Mouse (Mus musculus) midbrain, embryonic 11.5 days (tissue): Measurements from ENCODE around the gene Lurap1. TPM values are rescaled to one million over a fixed set of nuclear protein-coding genes. Genes with fewer than 3 reads are reported as not detected.

Source experiments
- ATAC-seq: fragments of 200-750 bp; cut with Nextera tagmentation; 2 replicates; pipeline ENCODE4 v1.8.0; 2017; ENCODE audit warnings: moderate TSS enrichment, moderate library complexity; ENCODE audit not compliant: low FRiP score
- DNase-seq: peaks from one replicate; pipeline ENCODE4 v3.0.0; 2015; ENCODE audit warnings: low spot score; ENCODE audit errors: missing footprints
- H3K27ac ChIP-seq: fragments of 300-500 bp; sonication (generic); 2 replicates; pipeline ENCODE4 v1.5.1; 2014; ENCODE audit warnings: low read depth, low read length
- H3K27me3 ChIP-seq: fragments of 300-500 bp; sonication (generic); 2 replicates; pipeline ENCODE4 v1.6.1; 2014; ENCODE audit warnings: mild to moderate bottlenecking, low read length, moderate library complexity, mixed read lengths; ENCODE audit not compliant: control insufficient read depth, insufficient read depth
- H3K36me3 ChIP-seq: fragments of 300-500 bp; sonication (generic); 2 replicates; pipeline ENCODE4 v1.6.1; 2014; ENCODE audit warnings: mild to moderate bottlenecking, low read length, moderate library complexity, mixed read lengths; ENCODE audit not compliant: control insufficient read depth, insufficient read depth
- H3K4me1 ChIP-seq: fragments of 300-500 bp; sonication (generic); 2 replicates; pipeline ENCODE4 v1.6.1; 2014; ENCODE audit warnings: low read length; ENCODE audit not compliant: control insufficient read depth, insufficient read depth
- H3K4me2 ChIP-seq: fragments of 300-500 bp; sonication (generic); 2 replicates; pipeline ENCODE4 v1.6.1; 2014; ENCODE audit warnings: mild to moderate bottlenecking, moderate library complexity
- H3K4me3 ChIP-seq: fragments of 300-500 bp; sonication (generic); 2 replicates; pipeline ENCODE4 v1.5.1; 2014; ENCODE audit warnings: low read depth, low read length
- H3K9ac ChIP-seq: fragments of 300-500 bp; sonication (generic); 2 replicates; pipeline ENCODE4 v1.6.1; 2014; ENCODE audit warnings: low read length
- H3K9me3 ChIP-seq: fragments of 300-500 bp; sonication (generic); 2 replicates; pipeline ENCODE4 v1.6.1; 2016; ENCODE audit warnings: low read length; ENCODE audit not compliant: control insufficient read depth
- WGBS: fragments of 180-500 bp; shearing (Covaris S2); extraction: QIAGEN DNeasy Blood & Tissue Kit; methylation state at CpG from one replicate; pipeline ENCODE4 v1.1.7; 2014; 5-methylcytosine and 5-hydroxymethylcytosine counted together
- polyA plus RNA-seq: library from polyadenylated mRNA; unstranded; fragments of >200 nt; fragmentation: Nextera tagmentation; extraction: Ambion mirVana; gene quantifications from 2 replicates; pipeline ENCODE4 v1.2.1, GENCODE M21; 2014

Gene Lurap1
- polyA plus RNA-seq, 1 experiment from 2014 or later, result 1.8 TPM

DNA sequence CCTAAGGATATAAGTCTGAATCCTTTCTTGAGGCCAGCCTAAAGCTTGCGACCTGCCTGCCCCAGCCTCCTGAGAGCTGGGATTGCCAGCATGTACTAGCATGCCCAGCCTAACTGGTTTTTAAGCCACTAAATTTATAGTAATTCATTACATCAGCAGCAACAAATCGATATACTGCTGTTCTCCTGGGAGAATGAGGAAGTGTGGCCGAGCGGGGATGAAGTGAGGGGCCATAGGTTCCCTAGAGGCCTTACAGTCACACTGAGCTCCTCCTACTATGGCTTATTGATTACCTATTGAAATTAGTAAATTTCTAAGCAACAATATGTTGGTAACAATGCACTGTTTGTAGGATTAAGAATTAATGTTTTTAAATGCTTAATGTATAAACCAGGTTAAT lies 18.0 kb downstream of the Lurap1 start:
- no peaks in the 10 kb centered on the region for H3K36me3 ChIP-seq
- peaks cover 4% of the 10 kb centered on the region; the same call in 1 of the 2 replicates for H3K4me1 ChIP-seq
- 85% methylated on average over 4 of the region's 4 CpGs for WGBS
- H3K4me3 ChIP-seq, result no peak overlapping the region
- DNase-seq (peak; percentile 72), ATAC-seq (no peak)
- H3K27me3 ChIP-seq, result no peaks in the 10 kb centered on the region
- H3K9ac ChIP-seq, result no peak overlapping the region
- H3K4me2 ChIP-seq, result no peak overlapping the region
- H3K9me3 ChIP-seq, result no peaks in the 10 kb centered on the region
- no peak overlapping the region for H3K27ac ChIP-seq

DNA sequence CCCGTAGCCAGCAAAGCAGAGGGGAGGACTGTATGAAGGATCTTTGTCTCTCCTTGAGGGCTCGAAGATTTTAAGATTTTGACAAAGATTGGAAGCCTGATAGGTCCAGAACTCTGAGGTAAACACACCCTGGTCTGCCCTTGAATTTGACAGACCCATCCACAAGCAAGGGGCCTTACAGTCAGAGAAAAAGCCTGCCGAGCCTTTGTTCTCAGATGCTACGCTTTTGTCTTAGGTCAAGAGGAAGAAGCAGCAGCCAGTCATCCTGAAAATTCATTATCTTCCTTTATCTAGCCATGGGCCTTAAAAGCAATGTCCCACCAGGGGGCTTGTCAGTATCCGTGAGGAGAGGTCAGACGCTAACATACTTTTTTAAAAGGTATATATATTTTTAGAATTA lies 23.2 kb downstream of the Lurap1 start:
- Histone ChIP-seq H3K27ac (no peak overlapping the region), H3K9ac (no peak overlapping the region)

DNA sequence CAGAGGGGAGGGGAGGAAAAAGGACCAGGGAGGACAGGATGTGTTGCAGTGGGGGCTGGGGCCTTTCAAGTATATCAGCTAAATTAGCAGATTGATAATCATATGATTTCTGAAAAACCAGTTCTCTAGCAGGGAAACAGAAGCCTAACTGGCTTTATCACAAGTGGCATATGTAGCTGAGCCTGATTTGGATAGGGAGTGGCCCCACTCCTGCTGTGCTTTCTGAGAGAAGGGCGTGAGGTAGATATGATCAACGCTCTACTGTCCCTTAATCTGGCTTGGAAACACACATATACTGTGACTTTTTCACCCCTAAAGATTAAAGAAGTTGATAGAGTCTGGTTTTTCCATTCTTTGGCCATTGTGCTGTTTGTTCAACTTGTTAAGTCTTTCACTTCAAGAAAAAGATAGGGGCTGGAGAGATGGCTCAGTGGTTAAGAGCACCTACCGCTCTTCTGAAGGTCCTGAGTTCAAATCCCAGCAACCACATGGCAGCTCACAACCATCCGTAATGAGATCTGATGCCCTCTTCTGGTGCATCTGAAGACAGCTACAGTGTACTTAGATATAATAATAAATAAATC lies 25.2 kb downstream of the Lurap1 start:
- no peaks in the 10 kb centered on the region for H3K27me3 ChIP-seq
- no peak overlapping the region for H3K4me3 ChIP-seq
- no peak overlapping the region for H3K4me2 ChIP-seq
- ATAC-seq (no peak), DNase-seq (peak; percentile 66)
- 95% methylated on average over 4 of the region's 4 CpGs for WGBS
- no peaks in the 10 kb centered on the region for H3K36me3 ChIP-seq
- no peak overlapping the region for H3K27ac ChIP-seq
- peaks cover 14% of the 10 kb centered on the region for H3K4me1 ChIP-seq
- H3K9me3 ChIP-seq, result no peaks in the 10 kb centered on the region
- no peak overlapping the region for H3K9ac ChIP-seq

More for the DNA sequence above, 23.2 kb downstream of the Lurap1 start:
- WGBS, result 66% methylated on average over 6 of the region's 6 CpGs
- H3K4me2 ChIP-seq, result no peak overlapping the region
- DNase-seq (peak; percentile 69), ATAC-seq (no peak)
- H3K27me3 ChIP-seq, result no peaks in the 10 kb centered on the region
- H3K9me3 ChIP-seq, result no peaks in the 10 kb centered on the region
- H3K4me3 ChIP-seq, result no peak overlapping the region
- H3K36me3 ChIP-seq, result no peaks in the 10 kb centered on the region
- H3K4me1 ChIP-seq, result peaks cover 9% of the 10 kb centered on the region

DNA sequence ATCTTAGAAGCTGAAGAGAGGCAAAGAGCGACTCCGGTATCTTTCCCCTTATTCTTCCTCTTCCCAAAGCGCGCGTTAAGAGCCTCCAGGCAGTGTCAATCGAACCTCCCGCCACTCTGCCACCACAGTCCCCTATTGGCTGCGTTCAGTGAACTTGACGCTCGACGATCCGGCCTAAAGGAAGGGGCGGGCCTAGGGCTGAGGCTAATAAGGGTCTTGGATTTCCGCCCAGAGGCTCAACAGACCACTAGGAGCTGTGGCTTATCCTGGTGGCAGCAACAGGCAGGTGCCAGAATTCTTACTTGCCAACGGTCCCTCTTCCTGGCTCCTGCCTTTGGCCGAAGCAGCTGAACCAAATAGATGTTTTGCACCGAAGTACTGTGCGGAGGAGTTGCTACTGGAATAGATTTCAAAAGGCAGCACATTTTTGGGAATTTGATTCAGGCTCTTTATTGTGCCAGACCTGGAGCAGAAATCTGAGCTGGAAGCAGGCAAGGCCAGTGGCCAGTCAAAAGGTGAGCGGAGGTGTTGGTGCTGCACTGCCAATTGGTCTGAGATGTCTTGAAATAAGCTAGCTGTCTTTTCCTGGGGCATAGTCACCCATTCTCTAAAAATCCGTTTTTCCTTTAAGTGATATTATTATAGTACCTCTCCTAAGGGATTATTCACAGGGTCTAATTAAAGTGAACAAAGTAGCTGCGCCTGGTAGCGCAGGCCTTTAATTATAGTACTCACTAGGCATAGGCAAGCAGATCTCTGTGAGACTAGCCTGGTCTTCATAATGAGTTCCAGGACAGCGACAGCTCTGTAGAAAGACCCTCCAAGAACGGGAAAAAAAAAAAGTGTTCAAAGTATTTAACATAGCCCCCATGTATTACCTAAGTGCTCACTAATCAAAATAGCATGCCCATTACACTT lies 27.3 kb downstream of the Lurap1 start, which contains the start of the genes Rad54l and Pomgnt1:
TSS of gene Rad54l (minus strand) at position 89 of the 918 bp plus-strand sequence.
TSS of gene Pomgnt1 (plus strand) at position 239 of the 918 bp plus-strand sequence.
- WGBS, result 7% methylated on average over 24 of the region's 24 CpGs
- Histone ChIP-seq H3K4me1 (peaks cover 14% of the 10 kb centered on the region), H3K4me3 (peak within 1 kb of the TSS; percentile 51), H3K36me3 (peaks cover 3% of the 10 kb centered on the region; the same call in 1 of the 2 replicates), H3K27ac (no peak within 1 kb of the TSS), H3K27me3 (no peaks in the 10 kb centered on the region), H3K4me2 (peak within 1 kb of the TSS; percentile 63), H3K9me3 (no peaks in the 10 kb centered on the region), H3K9ac (peak within 1 kb of the TSS; percentile 72)
- ATAC-seq (peak; percentile 100), DNase-seq (peak; percentile 97)

DNA sequence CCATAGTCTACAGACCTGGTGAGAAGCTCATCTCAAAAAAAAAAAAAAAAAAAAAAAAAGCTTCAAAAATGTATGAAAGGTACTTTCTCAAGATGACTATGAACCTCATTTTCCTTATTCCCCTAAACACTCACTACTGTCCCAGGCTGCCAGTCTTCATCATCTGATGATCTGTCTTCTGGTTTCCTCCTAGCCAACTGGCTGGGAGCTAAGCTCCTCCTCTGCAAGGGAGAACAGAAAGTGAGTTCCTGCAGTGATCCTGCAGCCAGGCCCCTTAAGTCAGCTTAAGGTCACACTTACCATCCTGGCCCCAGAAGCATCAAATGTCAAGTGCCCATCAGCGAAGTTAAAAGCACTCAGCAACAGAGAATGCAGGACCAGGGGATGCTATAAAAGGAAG lies 28.4 kb downstream of the Lurap1 start:
- Histone ChIP-seq H3K4me2 (peak overlapping the region; percentile 63), H3K36me3 (peaks cover 3% of the 10 kb centered on the region; the same call in 1 of the 2 replicates), H3K4me3 (peak overlapping the region; percentile 51), H3K9me3 (no peaks in the 10 kb centered on the region), H3K27ac (no peak overlapping the region), H3K4me1 (peaks cover 14% of the 10 kb centered on the region), H3K27me3 (no peaks in the 10 kb centered on the region), H3K9ac (peak overlapping the region; percentile 67)
- no peak for DNase-seq
- 3% methylated on average over 1 of the region's 1 CpGs for WGBS
- no peak for ATAC-seq

DNA sequence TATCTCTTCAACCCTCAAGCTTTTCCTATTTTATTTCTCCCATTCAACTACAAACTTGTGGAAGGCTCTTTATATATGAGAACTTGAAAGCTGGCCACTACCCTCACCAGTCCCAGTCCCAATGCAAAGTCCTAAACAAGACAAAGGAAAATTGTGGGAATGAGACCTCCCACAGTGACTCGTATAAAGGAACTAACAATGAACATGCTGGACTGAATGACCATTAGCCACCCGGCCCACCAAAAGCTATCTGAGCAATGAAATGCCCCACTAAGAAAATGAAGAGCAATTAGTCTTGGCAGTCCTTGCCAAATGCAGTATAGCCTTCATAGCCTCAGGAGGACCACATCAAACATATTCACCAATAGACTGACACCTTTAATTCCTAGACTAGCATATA lies 39.7 kb downstream of the Lurap1 start:
- H3K27ac ChIP-seq, result no peak overlapping the region
- H3K4me3 ChIP-seq, result no peak overlapping the region
- no peaks in the 10 kb centered on the region for H3K27me3 ChIP-seq
- ATAC-seq, result no peak
- H3K4me2 ChIP-seq, result no peak overlapping the region
- WGBS, result 86% methylated on average over 2 of the region's 2 CpGs
- H3K9me3 ChIP-seq, result no peaks in the 10 kb centered on the region
- no peak overlapping the region for H3K9ac ChIP-seq
- no peaks in the 10 kb centered on the region for H3K4me1 ChIP-seq
- peaks cover 4% of the 10 kb centered on the region; the same call in 1 of the 2 replicates for H3K36me3 ChIP-seq
- DNase-seq, result no peak

DNA sequence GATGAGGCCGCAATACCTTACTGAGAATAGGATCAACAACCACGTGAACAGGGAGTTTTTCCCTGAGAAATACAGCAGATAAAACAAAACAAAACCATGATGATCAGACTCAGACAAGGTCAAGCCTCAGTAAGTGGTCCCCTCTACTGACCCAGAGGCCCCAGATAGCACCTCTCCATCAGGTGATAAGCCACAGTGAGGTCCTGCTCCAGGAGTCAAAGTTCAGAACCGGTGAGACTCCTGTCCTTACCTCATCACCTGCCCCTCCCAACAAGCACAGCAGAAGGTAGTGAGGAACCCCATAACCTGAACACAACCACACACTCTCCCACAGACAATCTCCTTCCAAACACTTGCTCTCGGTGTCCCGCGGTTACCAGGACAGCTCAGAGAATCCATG lies 40.4 kb downstream of the Lurap1 start:
- DNase-seq, result no peak
- H3K27me3 ChIP-seq, result no peaks in the 10 kb centered on the region
- H3K27ac ChIP-seq, result no peak overlapping the region
- no peak overlapping the region for H3K4me2 ChIP-seq
- no peaks in the 10 kb centered on the region for H3K4me1 ChIP-seq
- WGBS, result 89% methylated on average over 6 of the region's 6 CpGs
- H3K36me3 ChIP-seq, result peaks cover 5% of the 10 kb centered on the region; the same call in 1 of the 2 replicates
- no peaks in the 10 kb centered on the region for H3K9me3 ChIP-seq
- no peak overlapping the region for H3K4me3 ChIP-seq
- no peak for ATAC-seq
- no peak overlapping the region for H3K9ac ChIP-seq

DNA sequence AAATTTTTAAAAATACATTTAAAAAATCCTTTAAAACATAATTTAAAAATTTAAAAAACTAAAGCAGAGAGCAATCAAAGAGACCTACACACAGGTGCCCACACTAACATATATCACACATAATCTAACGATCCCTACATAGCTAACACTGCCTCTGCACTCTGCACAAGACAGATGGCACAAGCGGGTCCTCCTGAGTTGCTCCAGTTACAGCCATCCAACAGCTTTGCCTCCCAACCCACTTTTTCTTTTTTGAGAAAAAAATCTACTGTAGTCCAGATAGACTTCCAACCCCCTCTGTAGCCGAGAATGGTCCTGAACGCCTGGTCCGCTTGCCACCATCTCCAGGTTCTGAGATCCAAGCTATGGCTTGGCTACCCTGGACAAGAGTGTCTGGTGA lies 45.9 kb downstream of the Lurap1 start:
- Histone ChIP-seq H3K4me2 (no peak overlapping the region), H3K9me3 (no peaks in the 10 kb centered on the region), H3K36me3 (peaks cover 5% of the 10 kb centered on the region; the same call in 1 of the 2 replicates), H3K27me3 (no peaks in the 10 kb centered on the region), H3K27ac (no peak overlapping the region), H3K4me1 (no peaks in the 10 kb centered on the region), H3K9ac (no peak overlapping the region), H3K4me3 (no peak overlapping the region)
- DNase-seq, result no peak
- WGBS, result 94% methylated on average over 5 of the region's 5 CpGs
- ATAC-seq, result no peak

DNA sequence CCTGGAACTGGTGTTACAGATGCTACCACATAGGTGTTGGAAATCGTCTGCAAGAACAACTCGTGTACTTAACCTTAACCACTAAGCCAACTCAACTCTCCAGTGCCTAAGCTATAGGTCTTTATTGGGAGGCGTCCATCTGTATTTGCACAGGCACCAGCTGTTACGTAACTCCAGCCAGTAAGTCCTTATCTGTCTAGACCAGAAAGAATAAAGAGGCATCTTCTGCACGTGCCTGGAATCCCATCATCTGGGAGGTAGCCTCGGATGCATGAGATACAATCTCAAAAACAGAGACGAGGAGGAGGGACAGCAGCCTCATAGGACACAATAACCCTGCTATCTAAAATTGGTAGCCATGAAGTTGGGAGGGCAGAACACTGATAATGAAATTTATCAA lies 50.2 kb downstream of the Lurap1 start:
- Histone ChIP-seq H3K27ac (no peak overlapping the region), H3K4me3 (no peak overlapping the region), H3K36me3 (peaks cover 35% of the 10 kb centered on the region), H3K9ac (no peak overlapping the region), H3K9me3 (no peaks in the 10 kb centered on the region), H3K4me2 (no peak overlapping the region), H3K4me1 (no peaks in the 10 kb centered on the region), H3K27me3 (no peaks in the 10 kb centered on the region)
- DNase-seq (peak; percentile 68), ATAC-seq (no peak)
- 87% methylated on average over 7 of the region's 7 CpGs for WGBS
